Mouse (Mus musculus): ENCODE results near the gene Pappa2.

- TF ChIP-seq GATA1 (IDR thresholded peaks at IDR 0.05; ENCODE audit: borderline replicate concordance, low read length) (no peak), FLI1 (IDR thresholded peaks at IDR 0.05; ENCODE audit: low read length) (no peak)
These were observed 168.4 kb downstream of the Pappa2 start for GRCm38 (mm10) chr1:158811887-158812286.

All from megakaryocyte, embryonic 14.5 days (primary cell).